Mouse (Mus musculus): ENCODE measurements around the gene Phc3. TPM values are rescaled to one million over a fixed set of nuclear protein-coding genes. Genes with fewer than 3 reads are reported as not detected.
"Not testable (repeated sequence)": the region's sequence is repeated elsewhere in the genome, so short reads cannot be mapped to it uniquely, and the experiment has no call there.

The Phc3 gene
- polyA plus RNA-seq, 1 experiment from 2014 or later: 5.6 TPM

DNA sequence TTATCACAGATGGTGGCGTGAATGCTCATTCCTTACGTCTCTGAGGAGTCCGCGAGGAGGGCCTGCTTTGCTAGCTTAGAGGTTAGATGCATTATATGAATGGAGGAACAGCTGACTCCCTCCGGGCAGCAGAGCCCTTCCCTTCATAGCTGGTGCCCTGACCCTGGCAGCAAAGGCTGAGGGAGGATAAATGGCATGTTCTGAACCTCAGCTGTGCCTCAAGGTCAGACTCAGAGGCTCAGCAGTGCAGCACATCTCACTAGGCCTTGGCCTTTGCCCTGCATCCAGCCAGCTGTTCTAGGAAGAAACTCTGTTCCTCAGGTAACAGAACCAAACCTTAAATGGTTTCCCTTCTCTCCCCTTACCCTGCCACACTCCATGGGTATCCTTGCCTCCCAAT, 101.0 kb downstream of the Phc3 start:
- Histone ChIP-seq H3K4me1 (replicated peaks) (peaks cover 2% of the 10 kb centered on the region; the same call in 1 of the 2 replicates), H3K27ac (no peak overlapping the region), H3K9me3 (no peaks in the 10 kb centered on the region), H3K4me3 (replicated peaks) (no peak overlapping the region), H3K9ac (replicated peaks) (no peak overlapping the region), H3K36me3 (no peaks in the 10 kb centered on the region), H3K4me2 (no peak overlapping the region), H3K27me3 (no peaks in the 10 kb centered on the region)
- no peak for ATAC-seq (ENCODE audit: insufficient number of reproducible peaks, insufficient read depth, low FRiP score, low TSS enrichment, low read depth)
- 90% methylated on average over 5 of the region's 5 CpGs for WGBS

GRCm38 (mm10) chr3:30864640-30865039, 104.6 kb downstream of the Phc3 start:
- Histone ChIP-seq H3K4me3 (replicated peaks) (no peak overlapping the region), H3K4me2 (no peak overlapping the region), H3K9ac (replicated peaks) (no peak overlapping the region), H3K27ac (no peak overlapping the region), H3K27me3 (no peaks in the 10 kb centered on the region), H3K36me3 (no peaks in the 10 kb centered on the region), H3K9me3 (no peaks in the 10 kb centered on the region), H3K4me1 (replicated peaks) (peaks cover 2% of the 10 kb centered on the region; the same call in 1 of the 2 replicates)
- ATAC-seq (ENCODE audit: insufficient number of reproducible peaks, insufficient read depth, low FRiP score, low TSS enrichment, low read depth): no peak
- WGBS: 80% methylated on average over 1 of the region's 1 CpGs

DNA sequence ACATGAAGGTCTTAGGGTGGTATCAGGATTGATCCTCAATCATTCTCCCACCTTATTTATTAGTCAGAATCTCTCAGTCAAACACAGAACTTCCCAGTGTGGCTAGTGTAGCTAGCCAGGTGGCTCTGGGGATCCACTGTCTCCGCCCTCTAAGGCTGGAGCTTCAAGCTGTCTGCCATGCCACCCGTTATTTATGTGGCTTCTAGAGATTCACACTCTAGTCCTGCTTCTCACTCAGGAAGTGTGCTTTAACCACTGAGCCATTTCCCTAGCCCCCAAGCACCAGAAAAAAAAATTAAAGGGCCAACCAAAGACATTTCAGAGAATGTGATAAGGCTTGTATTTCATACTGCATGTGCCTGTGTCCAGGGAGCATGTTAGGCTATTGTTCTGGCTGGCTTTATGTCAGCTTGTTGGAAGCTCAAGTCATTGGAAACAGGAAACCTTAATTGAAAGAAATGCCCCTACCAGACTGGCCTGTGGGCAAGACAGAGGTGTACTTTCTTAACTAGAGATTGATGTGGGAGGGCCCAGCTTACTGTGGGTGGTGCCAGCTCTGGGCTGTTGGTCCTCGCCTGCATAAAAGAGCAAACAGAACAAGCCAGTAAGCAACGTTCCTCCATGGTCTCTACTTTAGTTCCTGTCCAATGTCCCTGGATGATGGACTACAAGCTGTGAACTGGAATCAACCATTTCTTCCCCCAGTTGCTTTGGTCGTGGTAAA, 105.3 kb downstream of the Phc3 start:
- WGBS: 67% methylated on average over 5 of the region's 5 CpGs
- no peak overlapping the region for H3K27ac ChIP-seq
- no peaks in the 10 kb centered on the region for H3K36me3 ChIP-seq
- H3K27me3 ChIP-seq: no peaks in the 10 kb centered on the region
- H3K4me2 ChIP-seq: no peak overlapping the region
- H3K4me3 ChIP-seq (replicated peaks): no peak overlapping the region
- no peaks in the 10 kb centered on the region for H3K9me3 ChIP-seq
- no peak overlapping the region for H3K9ac ChIP-seq (replicated peaks)
- H3K4me1 ChIP-seq (replicated peaks): peaks cover 2% of the 10 kb centered on the region; the same call in 1 of the 2 replicates
- ATAC-seq (ENCODE audit: insufficient number of reproducible peaks, insufficient read depth, low FRiP score, low TSS enrichment, low read depth): no peak

GRCm38 (mm10) chr3:30860705-30861104, 108.5 kb downstream of the Phc3 start:
- Histone ChIP-seq H3K9ac (replicated peaks) (no peak overlapping the region), H3K27me3 (peaks cover 19% of the 10 kb centered on the region), H3K4me2 (no peak overlapping the region), H3K4me1 (replicated peaks) (peaks cover 8% of the 10 kb centered on the region; the same call in 1 of the 2 replicates), H3K9me3 (no peaks in the 10 kb centered on the region), H3K36me3 (no peaks in the 10 kb centered on the region), H3K4me3 (replicated peaks) (no peak overlapping the region), H3K27ac (no peak overlapping the region)
- ATAC-seq (ENCODE audit: insufficient number of reproducible peaks, insufficient read depth, low FRiP score, low TSS enrichment, low read depth): no peak
- WGBS: 72% methylated on average over 4 of the region's 4 CpGs

DNA sequence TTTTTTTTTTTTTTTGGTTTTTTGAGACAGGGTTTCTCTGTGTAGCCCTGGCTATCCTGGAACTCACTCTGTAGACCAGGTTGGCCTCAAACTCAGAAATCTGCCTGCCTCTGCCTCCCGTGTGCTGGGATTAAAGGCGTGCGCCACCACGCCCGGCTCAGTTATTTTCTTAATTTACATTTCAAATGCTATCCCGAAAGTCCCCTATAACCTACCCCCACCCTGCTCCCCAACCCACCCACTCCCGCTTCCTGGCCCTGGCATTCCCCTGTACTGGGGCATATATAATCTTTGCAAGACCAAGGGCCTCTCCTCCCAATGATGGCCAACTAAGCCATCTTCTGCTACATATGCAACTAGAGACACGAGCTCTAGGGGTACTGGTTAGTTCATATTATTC, 109.6 kb downstream of the Phc3 start:
- H3K4me3 ChIP-seq (replicated peaks); H3K27ac ChIP-seq; H3K4me2 ChIP-seq; H3K4me1 ChIP-seq (replicated peaks); H3K9me3 ChIP-seq; H3K9ac ChIP-seq (replicated peaks); H3K36me3 ChIP-seq; ATAC-seq (ENCODE audit: insufficient number of reproducible peaks, insufficient read depth, low FRiP score, low TSS enrichment, low read depth): not testable (repeated sequence)
- 91% methylated on average over 8 of the region's 8 CpGs for WGBS
- peaks cover 30% of the 10 kb centered on the region for H3K27me3 ChIP-seq

DNA sequence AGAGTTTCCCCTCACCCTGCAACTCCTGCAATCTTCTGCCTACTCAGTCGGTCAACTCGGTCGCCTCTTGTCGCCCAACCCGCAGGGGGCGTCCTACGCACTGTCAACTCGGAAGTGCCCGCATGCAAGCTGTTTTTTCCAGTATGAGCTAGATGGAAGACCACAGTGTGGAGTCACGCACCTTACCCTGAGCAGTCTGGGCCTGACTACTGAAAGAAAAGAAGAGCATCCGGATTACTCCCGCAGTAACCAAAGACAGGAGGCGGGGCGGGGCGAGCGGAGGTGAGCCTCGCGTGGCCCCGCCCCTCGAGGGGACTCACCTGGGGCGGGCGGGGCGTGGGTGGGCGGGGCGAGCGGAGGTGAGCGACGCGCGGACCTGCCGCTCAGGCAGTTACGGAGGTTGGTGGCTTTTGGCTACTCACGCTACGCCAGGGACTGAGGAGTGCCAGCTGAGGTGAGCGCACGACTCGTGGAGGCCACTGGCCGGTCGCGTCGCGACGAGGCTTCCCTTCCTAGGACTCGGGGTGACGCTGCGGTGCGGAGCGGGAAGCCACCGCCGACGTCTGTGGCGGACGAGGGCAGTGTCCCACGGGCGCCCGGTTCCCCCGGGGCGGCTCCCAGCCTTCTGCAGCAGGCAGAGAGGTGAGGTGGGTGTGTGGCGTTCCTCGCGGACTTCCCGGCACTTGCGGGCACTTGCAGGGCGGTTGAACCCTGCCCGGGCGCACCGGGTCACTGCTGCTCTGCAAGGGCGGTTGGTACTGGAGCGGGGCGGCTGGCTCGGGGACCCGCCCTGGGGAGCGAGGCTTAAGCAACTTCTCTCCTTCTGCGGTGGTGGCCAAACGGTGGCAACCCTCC, 113.4 kb downstream of the Phc3 start, which contains the start of gene Gpr160:
Gene Gpr160 (plus strand): TSS at position 347 of the 855 bp plus-strand sequence.
- Histone ChIP-seq H3K4me2 (peak within 1 kb of the TSS; percentile 98), H3K9me3 (no peaks in the 10 kb centered on the region), H3K27me3 (peaks cover 40% of the 10 kb centered on the region), H3K4me1 (replicated peaks) (peaks cover 5% of the 10 kb centered on the region; the same call in 1 of the 2 replicates), H3K9ac (replicated peaks) (peak within 1 kb of the TSS; percentile 57), H3K36me3 (no peaks in the 10 kb centered on the region), H3K4me3 (replicated peaks) (peak within 1 kb of the TSS; percentile 64), H3K27ac (no peak within 1 kb of the TSS)
- ATAC-seq (ENCODE audit: insufficient number of reproducible peaks, insufficient read depth, low FRiP score, low TSS enrichment, low read depth): peak; percentile 59
- WGBS: under 1% methylated on average over 75 of the region's 75 CpGs

- no peak overlapping the region for H3K4me2 ChIP-seq
- ATAC-seq (ENCODE audit: insufficient number of reproducible peaks, insufficient read depth, low FRiP score, low TSS enrichment, low read depth): no peak
- H3K4me3 ChIP-seq (replicated peaks): no peak overlapping the region
- peaks cover 40% of the 10 kb centered on the region for H3K27me3 ChIP-seq
- H3K27ac ChIP-seq: no peak overlapping the region
- 87% methylated on average over 5 of the region's 5 CpGs for WGBS
- H3K36me3 ChIP-seq: no peaks in the 10 kb centered on the region
- no peaks in the 10 kb centered on the region for H3K9me3 ChIP-seq
- H3K9ac ChIP-seq (replicated peaks): no peak overlapping the region
- peaks cover 5% of the 10 kb centered on the region; the same call in 1 of the 2 replicates for H3K4me1 ChIP-seq (replicated peaks)
These were observed 115.6 kb downstream of the Phc3 start for GRCm38 (mm10) chr3:30853596-30853995.

DNA sequence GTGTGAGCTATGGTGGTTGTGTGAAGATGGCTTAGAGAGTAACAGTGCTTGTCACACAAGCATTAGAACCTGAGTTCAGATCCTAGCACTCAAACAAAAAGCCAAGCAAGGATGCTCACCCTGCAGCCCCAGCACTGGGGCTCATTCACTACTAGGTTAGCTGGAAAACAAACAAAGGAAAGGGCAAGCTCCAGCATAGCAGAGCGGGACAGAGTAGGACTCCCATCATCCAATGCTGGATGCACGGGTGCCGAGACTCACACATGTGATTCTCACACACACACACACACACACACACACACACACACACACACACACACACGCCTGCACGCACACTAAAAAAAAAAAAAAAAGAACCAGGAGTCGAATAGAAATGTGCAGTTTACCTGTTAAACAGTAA, 117.8 kb downstream of the Phc3 start:
- 80% methylated on average over 6 of the region's 6 CpGs for WGBS
- Histone ChIP-seq H3K36me3 (no peaks in the 10 kb centered on the region), H3K4me3 (replicated peaks) (no peak overlapping the region), H3K4me1 (replicated peaks) (peaks cover 5% of the 10 kb centered on the region; the same call in 1 of the 2 replicates), H3K4me2 (no peak overlapping the region), H3K27me3 (peaks cover 28% of the 10 kb centered on the region), H3K9ac (replicated peaks) (no peak overlapping the region), H3K9me3 (no peaks in the 10 kb centered on the region), H3K27ac (no peak overlapping the region)
- no peak for ATAC-seq (ENCODE audit: insufficient number of reproducible peaks, insufficient read depth, low FRiP score, low TSS enrichment, low read depth)

Other genes with a start within 250 kb of the Phc3 start
- not detected in 2 replicates for gene Samd7, start 223.1 kb downstream of the Phc3 start, polyA plus RNA-seq (2016; fragmentation: Nextera tagmentation; extraction: Ambion mirVana)
- 83.9 and 92.1 TPM in 2 replicates for gene Sec62, start 176.5 kb downstream of the Phc3 start, polyA plus RNA-seq (2016; fragmentation: Nextera tagmentation; extraction: Ambion mirVana)
- 1.2 and 1.8 TPM in 2 replicates for gene Gpr160, start 113.5 kb downstream of the Phc3 start, polyA plus RNA-seq (2016; fragmentation: Nextera tagmentation; extraction: Ambion mirVana)
- 44.9 and 49.8 TPM in 2 replicates for gene Prkci, start 26.3 kb upstream of the Phc3 start, polyA plus RNA-seq (2016; fragmentation: Nextera tagmentation; extraction: Ambion mirVana)
- gene Skil, start 125.6 kb upstream of the Phc3 start, polyA plus RNA-seq (2016; fragmentation: Nextera tagmentation; extraction: Ambion mirVana): 34.5 and 36.2 TPM in 2 replicates
- gene Cldn11, start 180.5 kb upstream of the Phc3 start, polyA plus RNA-seq (2016; fragmentation: Nextera tagmentation; extraction: Ambion mirVana): 4.9 and 5.2 TPM in 2 replicates

Measured in limb, embryonic 12.5 days (tissue).